Mouse (Mus musculus): ENCODE results near the gene Slc4a2. TPM values are rescaled to one million over a fixed set of nuclear protein-coding genes. Genes with fewer than 3 reads are reported as not detected.

Gene Slc4a2
- 35.1 and 38.4 TPM in 2 replicates for polyA plus RNA-seq (2016; fragmentation: Nextera tagmentation; extraction: Ambion mirVana)

- Histone ChIP-seq H3K36me3 (replicated peaks) (peaks cover 35% of the 10 kb centered on the region), H3K9me3 (no peaks in the 10 kb centered on the region), H3K27me3 (replicated peaks; ENCODE audit: low read depth, poor library complexity, severe bottlenecking) (peaks cover 24% of the 10 kb centered on the region), H3K4me3 (peak within 1 kb of the TSS; percentile 80), H3K27ac (replicated peaks) (peak within 1 kb of the TSS; percentile 90), H3K4me1 (peaks cover 55% of the 10 kb centered on the region)
- peak; percentile 98 for DNase-seq (ENCODE audit: low spot score)
- WGBS, result under 1% methylated on average over 46 of the region's 46 CpGs
These were observed at the start of gene Slc4a2, which contains the start of gene Cdk5 for GRCm38 (mm10) chr5:24423129-24424003. Slc4a2 (plus strand) TSS chr5:24423837. Cdk5 (minus strand) TSS chr5:24423530.

- 83% methylated on average over 6 of the region's 6 CpGs for WGBS
- DNase-seq (ENCODE audit: low spot score), result no peak
These were observed 49.4 kb upstream of the Slc4a2 start for GRCm38 (mm10) chr5:24374216-24374615.

GRCm38 (mm10) chr5:24374666-24375328 is 48.8 kb upstream of the Slc4a2 start:
- H3K27me3 ChIP-seq (replicated peaks; ENCODE audit: low read depth, poor library complexity, severe bottlenecking), result no peaks in the 10 kb centered on the region
- no peak overlapping the region for H3K27ac ChIP-seq (replicated peaks)
- H3K36me3 ChIP-seq (replicated peaks), result no peaks in the 10 kb centered on the region
- peaks cover 24% of the 10 kb centered on the region for H3K4me1 ChIP-seq
- 86% methylated on average over 7 of the region's 7 CpGs for WGBS
- no peak for DNase-seq (ENCODE audit: low spot score)
- H3K9me3 ChIP-seq, result no peaks in the 10 kb centered on the region
- no peak overlapping the region for H3K4me3 ChIP-seq

More at GRCm38 (mm10) chr5:24374216-24374615, 49.4 kb upstream of the Slc4a2 start:
- H3K27me3 ChIP-seq (replicated peaks; ENCODE audit: low read depth, poor library complexity, severe bottlenecking), result no peaks in the 10 kb centered on the region
- H3K4me3 ChIP-seq, result no peak overlapping the region
- no peaks in the 10 kb centered on the region for H3K36me3 ChIP-seq (replicated peaks)
- peaks cover 24% of the 10 kb centered on the region for H3K4me1 ChIP-seq
- H3K9me3 ChIP-seq, result no peaks in the 10 kb centered on the region
- H3K27ac ChIP-seq (replicated peaks), result no peak overlapping the region

- no peak for DNase-seq (ENCODE audit: low spot score)
- H3K27ac ChIP-seq (replicated peaks), result no peak overlapping the region
- H3K9me3 ChIP-seq, result no peaks in the 10 kb centered on the region
- no peaks in the 10 kb centered on the region for H3K36me3 ChIP-seq (replicated peaks)
- 78% methylated on average over 2 of the region's 2 CpGs for WGBS
- peaks cover 34% of the 10 kb centered on the region for H3K4me1 ChIP-seq
- H3K27me3 ChIP-seq (replicated peaks; ENCODE audit: low read depth, poor library complexity, severe bottlenecking), result no peaks in the 10 kb centered on the region
- no peak overlapping the region for H3K4me3 ChIP-seq
These were observed 44.9 kb upstream of the Slc4a2 start for GRCm38 (mm10) chr5:24378700-24379099.

- Histone ChIP-seq H3K27ac (replicated peaks) (no peak overlapping the region), H3K9me3 (no peaks in the 10 kb centered on the region), H3K4me1 (peaks cover 38% of the 10 kb centered on the region), H3K27me3 (replicated peaks; ENCODE audit: low read depth, poor library complexity, severe bottlenecking) (peaks cover 3% of the 10 kb centered on the region), H3K36me3 (replicated peaks) (no peaks in the 10 kb centered on the region), H3K4me3 (no peak overlapping the region)
- WGBS, result 73% methylated on average over 4 of the region's 4 CpGs
- DNase-seq (ENCODE audit: low spot score), result no peak
These were observed 44.1 kb upstream of the Slc4a2 start for GRCm38 (mm10) chr5:24379501-24379900.

- H3K27me3 ChIP-seq (replicated peaks; ENCODE audit: low read depth, poor library complexity, severe bottlenecking), result peaks cover 13% of the 10 kb centered on the region
- DNase-seq (ENCODE audit: low spot score), result no peak
- H3K27ac ChIP-seq (replicated peaks), result no peak overlapping the region
- no peaks in the 10 kb centered on the region for H3K9me3 ChIP-seq
- H3K36me3 ChIP-seq (replicated peaks), result no peaks in the 10 kb centered on the region
- no peak overlapping the region for H3K4me3 ChIP-seq
- peaks cover 38% of the 10 kb centered on the region for H3K4me1 ChIP-seq
- 90% methylated on average over 4 of the region's 4 CpGs for WGBS
These were observed 43.1 kb upstream of the Slc4a2 start for GRCm38 (mm10) chr5:24380499-24380898.

GRCm38 (mm10) chr5:24381486-24381885 is 42.2 kb upstream of the Slc4a2 start:
- peaks cover 38% of the 10 kb centered on the region for H3K4me1 ChIP-seq
- WGBS, result 78% methylated on average over 6 of the region's 6 CpGs
- no peak for DNase-seq (ENCODE audit: low spot score)
- H3K27ac ChIP-seq (replicated peaks), result no peak overlapping the region
- H3K4me3 ChIP-seq, result no peak overlapping the region
- H3K27me3 ChIP-seq (replicated peaks; ENCODE audit: low read depth, poor library complexity, severe bottlenecking), result peaks cover 23% of the 10 kb centered on the region
- H3K9me3 ChIP-seq, result no peaks in the 10 kb centered on the region
- H3K36me3 ChIP-seq (replicated peaks), result no peaks in the 10 kb centered on the region

GRCm38 (mm10) chr5:24381988-24382387 is 41.6 kb upstream of the Slc4a2 start:
- WGBS, result 67% methylated on average over 2 of the region's 2 CpGs
- Histone ChIP-seq H3K9me3 (no peaks in the 10 kb centered on the region), H3K27ac (replicated peaks) (no peak overlapping the region), H3K27me3 (replicated peaks; ENCODE audit: low read depth, poor library complexity, severe bottlenecking) (peaks cover 28% of the 10 kb centered on the region), H3K36me3 (replicated peaks) (no peaks in the 10 kb centered on the region), H3K4me1 (peaks cover 40% of the 10 kb centered on the region), H3K4me3 (no peak overlapping the region)
- DNase-seq (ENCODE audit: low spot score), result no peak

- DNase-seq (ENCODE audit: low spot score), result peak; percentile 94
- Histone ChIP-seq H3K9me3 (no peaks in the 10 kb centered on the region), H3K4me1 (peaks cover 49% of the 10 kb centered on the region), H3K27me3 (replicated peaks; ENCODE audit: low read depth, poor library complexity, severe bottlenecking) (peaks cover 40% of the 10 kb centered on the region), H3K4me3 (peak overlapping the region; percentile 63), H3K27ac (replicated peaks) (peak overlapping the region; percentile 76), H3K36me3 (replicated peaks) (no peaks in the 10 kb centered on the region)
- under 1% methylated on average over 34 of the region's 34 CpGs for WGBS
These were observed 40.4 kb upstream of the Slc4a2 start for GRCm38 (mm10) chr5:24383026-24383859.

GRCm38 (mm10) chr5:24384407-24384806 is 39.2 kb upstream of the Slc4a2 start:
- 72% methylated on average over 6 of the region's 6 CpGs for WGBS
- peaks cover 52% of the 10 kb centered on the region for H3K27me3 ChIP-seq (replicated peaks; ENCODE audit: low read depth, poor library complexity, severe bottlenecking)
- no peak for DNase-seq (ENCODE audit: low spot score)
- peaks cover 57% of the 10 kb centered on the region for H3K4me1 ChIP-seq
- no peaks in the 10 kb centered on the region for H3K36me3 ChIP-seq (replicated peaks)
- H3K27ac ChIP-seq (replicated peaks), result no peak overlapping the region
- H3K9me3 ChIP-seq, result no peaks in the 10 kb centered on the region
- no peak overlapping the region for H3K4me3 ChIP-seq

- Histone ChIP-seq H3K9me3 (no peaks in the 10 kb centered on the region), H3K27ac (replicated peaks) (no peak overlapping the region), H3K36me3 (replicated peaks) (no peaks in the 10 kb centered on the region), H3K27me3 (replicated peaks; ENCODE audit: low read depth, poor library complexity, severe bottlenecking) (peaks cover 61% of the 10 kb centered on the region), H3K4me1 (peaks cover 57% of the 10 kb centered on the region), H3K4me3 (no peak overlapping the region)
- 82% methylated on average over 5 of the region's 5 CpGs for WGBS
- DNase-seq (ENCODE audit: low spot score), result no peak
These were observed 38.3 kb upstream of the Slc4a2 start for GRCm38 (mm10) chr5:24385374-24385773.

- Histone ChIP-seq H3K9me3 (no peaks in the 10 kb centered on the region), H3K36me3 (replicated peaks) (no peaks in the 10 kb centered on the region), H3K4me1 (peaks cover 57% of the 10 kb centered on the region), H3K4me3 (no peak overlapping the region), H3K27me3 (replicated peaks; ENCODE audit: low read depth, poor library complexity, severe bottlenecking) (peaks cover 67% of the 10 kb centered on the region), H3K27ac (replicated peaks) (no peak overlapping the region)
- DNase-seq (ENCODE audit: low spot score), result no peak
- 81% methylated on average over 10 of the region's 10 CpGs for WGBS
These were observed 37.6 kb upstream of the Slc4a2 start for GRCm38 (mm10) chr5:24385887-24386550.

Data from embryonic facial prominence, embryonic 10.5 days (tissue).